Mouse (Mus musculus) left cerebral cortex, postnatal 36 days (tissue): ENCODE results near the gene Eef1a1. TPM values are rescaled to one million over a fixed set of nuclear protein-coding genes. Genes with fewer than 3 reads are reported as not detected.
A peak's percentile ranks its signal among the peaks of the same experiment; 100 is the strongest.
"Not testable (repeated sequence)": the region's sequence is repeated elsewhere in the genome, so short reads cannot be mapped to it uniquely, and the experiment has no call there.

Experiments
- DNase-seq, 2 experiments: peaks; one replicate each; pipeline ENCODE4 v3.0.0; 2021 to 2022; ENCODE audit warnings: low spot score in 2 of 2, mixed read lengths in 1 of 2
- intact Hi-C: fragments of 180-260 bp; cut with DNase I; formaldehyde crosslinking; loops from one replicate; pipeline ENCODE4 v1.15.1; 2025
- total RNA-seq, 2 experiments: library from RNA; stranded (reverse); gene quantifications; 2 replicates each; pipeline ENCODE4 v1.2.3; 2021

Gene Eef1a1
- total RNA-seq, 2 experiments from 2014 or later: 2,126 to 2,321 TPM

- intact Hi-C loops: loop anchor here (2.0 kb wide), 2 partner anchors 47 to 73 kb away; no protein-coding TSS in a partner anchor
- not testable (repeated sequence) for DNase-seq
These were observed 8.7 kb downstream of the Eef1a1 start for GRCm38 (mm10) chr9:78480227-78480626.

GRCm38 (mm10) chr9:78479308-78479707 lies 9.6 kb downstream of the Eef1a1 start:
- intact Hi-C loops, DNase-seq: not testable (repeated sequence)

GRCm38 (mm10) chr9:78478009-78478605 lies 10.8 kb downstream of the Eef1a1 start:
- intact Hi-C loops, DNase-seq: not testable (repeated sequence)

GRCm38 (mm10) chr9:78477021-78477551 lies 11.9 kb downstream of the Eef1a1 start:
- intact Hi-C loops: no loop called here
- no peak for DNase-seq

GRCm38 (mm10) chr9:78476531-78477020 lies 12.4 kb downstream of the Eef1a1 start:
- intact Hi-C loops: no loop called here
- no peak for DNase-seq

GRCm38 (mm10) chr9:78475873-78476272 lies 13.1 kb downstream of the Eef1a1 start:
- intact Hi-C loops: no loop called here
- DNase-seq: no peak

- DNase-seq: no peak
- intact Hi-C loops: no loop called here
These were observed 13.6 kb downstream of the Eef1a1 start for GRCm38 (mm10) chr9:78475383-78475780.

- intact Hi-C loops: no loop called here
- no peak for DNase-seq
These were observed 14.1 kb downstream of the Eef1a1 start for GRCm38 (mm10) chr9:78474771-78475382.

- intact Hi-C loops: no loop called here
- DNase-seq: no peak
These were observed 14.7 kb downstream of the Eef1a1 start for GRCm38 (mm10) chr9:78474270-78474669.

- no peak for DNase-seq
- intact Hi-C loops: no loop called here
These were observed 15.4 kb downstream of the Eef1a1 start for GRCm38 (mm10) chr9:78473588-78473987.

GRCm38 (mm10) chr9:78465725-78466124 lies 23.2 kb downstream of the Eef1a1 start:
- DNase-seq: no peak
- intact Hi-C loops: no loop called here

- no peak for DNase-seq
- intact Hi-C loops: no loop called here
These were observed 25.6 kb downstream of the Eef1a1 start for GRCm38 (mm10) chr9:78463337-78463736.

GRCm38 (mm10) chr9:78457026-78457425 lies 31.9 kb downstream of the Eef1a1 start:
- intact Hi-C loops: no loop called here
- DNase-seq: no peak

- intact Hi-C loops: no loop called here
- no peak for DNase-seq
These were observed 37.6 kb downstream of the Eef1a1 start for GRCm38 (mm10) chr9:78451382-78451781.

GRCm38 (mm10) chr9:78450404-78450803 lies 38.5 kb downstream of the Eef1a1 start:
- intact Hi-C loops: no loop called here
- no peak for DNase-seq

GRCm38 (mm10) chr9:78447973-78448873 lies 40.7 kb downstream of the Eef1a1 start, which contains the start of the genes Mto1 and Gm17324:
TSS of gene Mto1 (plus strand) at chr9:78448208.
TSS of gene Gm17324 (minus strand) at chr9:78448786.
- peak; percentile 89 for DNase-seq
- intact Hi-C loops: no loop called here

- DNase-seq: no peak
- intact Hi-C loops: no loop called here
These were observed 41.4 kb downstream of the Eef1a1 start for GRCm38 (mm10) chr9:78447606-78447972.

- DNase-seq: peak; percentile 22 to 29
- intact Hi-C loops: no loop called here
These were observed 46.2 kb downstream of the Eef1a1 start, which contains the start of gene Cgas for GRCm38 (mm10) chr9:78442579-78443392. TSS of gene Cgas (minus strand) at chr9:78443237.

GRCm38 (mm10) chr9:78442237-78442578 lies 46.7 kb downstream of the Eef1a1 start:
- intact Hi-C loops: no loop called here
- DNase-seq: no peak
